Mouse (Mus musculus) liver, embryonic 15.5 days (tissue): ENCODE measurements around the gene Maml2. TPM values are rescaled to one million over a fixed set of nuclear protein-coding genes. Genes with fewer than 3 reads are reported as not detected.

Experiments
- ATAC-seq: fragments of 200-750 bp; cut with Nextera tagmentation; 2 replicates; pipeline ENCODE4 v1.8.0; 2017; ENCODE audit warnings: moderate number of reproducible peaks, mild to moderate bottlenecking, moderate library complexity; ENCODE audit not compliant: insufficient read depth
- H3K27ac ChIP-seq: fragments of 300-500 bp; sonication (generic); replicated peaks from 2 replicates; pipeline ENCODE4 v1.5.1; 2015; ENCODE audit warnings: mild to moderate bottlenecking, inconsistent platforms
- H3K27me3 ChIP-seq: fragments of 300-500 bp; sonication (generic); 2 replicates; pipeline ENCODE4 v1.6.1; 2015; ENCODE audit warnings: mild to moderate bottlenecking, inconsistent platforms
- H3K36me3 ChIP-seq: fragments of 300-500 bp; sonication (generic); replicated peaks from 2 replicates; pipeline ENCODE4 v1.6.1; 2015; ENCODE audit warnings: moderate library complexity, mild to moderate bottlenecking, inconsistent platforms
- H3K4me1 ChIP-seq: fragments of 300-500 bp; sonication (generic); replicated peaks from 2 replicates; pipeline ENCODE4 v1.6.1; 2015; ENCODE audit warnings: inconsistent platforms
- H3K4me2 ChIP-seq: fragments of 300-500 bp; sonication (generic); 2 replicates; pipeline ENCODE4 v1.6.1; 2015; ENCODE audit warnings: moderate library complexity, mild to moderate bottlenecking, inconsistent platforms
- H3K4me3 ChIP-seq: fragments of 300-500 bp; sonication (generic); replicated peaks from 2 replicates; pipeline ENCODE4 v1.5.1; 2015; ENCODE audit warnings: mild to moderate bottlenecking, inconsistent platforms
- H3K9ac ChIP-seq: fragments of 300-500 bp; sonication (generic); 2 replicates; pipeline ENCODE4 v1.6.1; 2015; ENCODE audit warnings: moderate library complexity, mild to moderate bottlenecking, inconsistent platforms
- H3K9me3 ChIP-seq: fragments of 300-500 bp; sonication (generic); replicated peaks from 2 replicates; pipeline ENCODE4 v1.6.1; 2016; ENCODE audit warnings: inconsistent platforms
- WGBS: fragments of 180-500 bp; shearing (Covaris S2); methylation state at CpG from one replicate; pipeline ENCODE4 v1.1.7; 2015; ENCODE audit warnings: mixed read lengths; ENCODE audit not compliant: insufficient replicate concordance; 5-methylcytosine and 5-hydroxymethylcytosine counted together
- polyA plus RNA-seq: library from polyadenylated mRNA; unstranded; fragments of >200 nt; fragmentation: Nextera tagmentation; extraction: Ambion mirVana; gene quantifications from 2 replicates; pipeline ENCODE4 v1.2.1, GENCODE M21; 2015

The Maml2 gene
- polyA plus RNA-seq, 1 experiment from 2014 or later: 0.84 TPM

DNA sequence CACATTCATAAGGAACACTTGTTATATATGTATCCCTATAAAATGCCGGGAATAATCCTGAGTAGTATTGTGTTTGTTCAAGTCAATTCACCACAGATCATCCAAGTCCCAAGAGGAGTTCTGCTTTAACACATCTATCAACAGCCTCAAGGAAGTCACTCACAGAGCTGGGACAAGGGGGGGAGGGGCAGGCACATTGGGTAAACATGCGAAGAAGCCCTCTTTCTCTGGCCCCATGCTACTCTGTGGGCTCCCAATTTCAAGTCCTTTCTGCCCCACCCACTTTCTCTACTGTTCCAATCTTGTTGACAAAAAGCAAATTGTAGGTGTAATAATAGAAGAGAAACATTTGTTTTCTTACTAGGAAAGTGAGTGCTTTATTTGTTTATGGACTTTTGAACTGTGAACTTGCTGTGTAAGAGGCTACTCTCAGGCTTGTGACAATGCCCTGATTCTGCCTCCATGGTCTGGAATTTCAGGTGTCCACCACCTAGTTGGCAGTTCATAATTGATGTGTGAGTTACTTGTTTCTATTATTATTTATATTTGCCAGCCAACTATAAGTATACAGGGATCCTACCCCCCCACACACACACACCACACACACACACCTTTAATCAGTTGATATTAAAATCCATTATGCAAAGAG, 131.8 kb downstream of the Maml2 start:
- Histone ChIP-seq H3K27ac (no peak overlapping the region), H3K4me3 (no peak overlapping the region), H3K36me3 (no peaks in the 10 kb centered on the region), H3K9me3 (no peaks in the 10 kb centered on the region), H3K4me1 (no peaks in the 10 kb centered on the region), H3K9ac (no peak overlapping the region), H3K27me3 (no peaks in the 10 kb centered on the region), H3K4me2 (no peak overlapping the region)
- WGBS: 43% methylated on average over 2 of the region's 2 CpGs
- no peak for ATAC-seq

DNA sequence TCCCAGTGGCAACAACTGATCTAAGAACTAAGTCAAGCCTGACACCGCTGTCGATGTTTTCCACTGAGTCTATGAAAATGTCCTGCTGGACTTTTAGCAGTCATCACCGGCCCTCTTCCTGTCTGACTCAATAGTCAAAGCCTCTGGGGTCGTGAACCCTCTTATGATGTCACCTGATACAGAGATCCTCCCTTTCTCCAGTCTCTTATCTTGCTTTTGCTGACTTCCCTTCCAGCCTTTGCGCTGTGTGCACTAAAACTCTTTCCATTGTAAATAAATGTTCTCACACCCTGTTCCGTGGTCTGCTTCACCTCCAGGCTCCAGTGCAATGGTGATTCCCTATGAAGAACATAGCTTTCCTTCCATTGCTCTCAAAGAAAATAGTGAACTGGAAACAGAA, 132.5 kb downstream of the Maml2 start:
- Histone ChIP-seq H3K4me2 (no peak overlapping the region), H3K36me3 (no peaks in the 10 kb centered on the region), H3K4me3 (no peak overlapping the region), H3K9ac (no peak overlapping the region), H3K27ac (no peak overlapping the region), H3K4me1 (no peaks in the 10 kb centered on the region), H3K27me3 (no peaks in the 10 kb centered on the region), H3K9me3 (no peaks in the 10 kb centered on the region)
- 15% methylated on average over 6 of the region's 6 CpGs for WGBS
- ATAC-seq: no peak

DNA sequence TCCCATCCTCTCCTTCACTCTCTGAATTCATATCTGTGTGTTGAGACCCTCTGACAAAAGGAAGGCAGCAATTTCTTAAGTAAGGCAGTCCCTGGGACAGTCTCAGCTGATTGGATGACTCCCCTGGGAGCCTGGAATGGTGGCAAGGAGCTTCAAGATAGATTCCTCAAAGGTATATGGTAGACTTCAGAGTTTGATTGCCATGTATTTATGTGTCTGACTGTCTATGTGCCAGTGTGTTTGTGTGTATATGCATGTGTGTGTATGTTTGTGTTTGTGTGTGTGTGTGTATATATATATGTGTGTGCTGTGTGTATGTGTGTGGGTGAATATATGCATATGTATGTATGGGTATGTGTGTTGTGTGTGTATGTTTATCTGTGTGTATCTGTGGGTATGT, 133.0 kb downstream of the Maml2 start:
- no peak overlapping the region for H3K4me2 ChIP-seq
- H3K4me3 ChIP-seq: no peak overlapping the region
- H3K27me3 ChIP-seq: no peaks in the 10 kb centered on the region
- H3K36me3 ChIP-seq: no peaks in the 10 kb centered on the region
- no peaks in the 10 kb centered on the region for H3K4me1 ChIP-seq
- no peaks in the 10 kb centered on the region for H3K9me3 ChIP-seq
- no peak for ATAC-seq
- H3K27ac ChIP-seq: no peak overlapping the region
- H3K9ac ChIP-seq: no peak overlapping the region

DNA sequence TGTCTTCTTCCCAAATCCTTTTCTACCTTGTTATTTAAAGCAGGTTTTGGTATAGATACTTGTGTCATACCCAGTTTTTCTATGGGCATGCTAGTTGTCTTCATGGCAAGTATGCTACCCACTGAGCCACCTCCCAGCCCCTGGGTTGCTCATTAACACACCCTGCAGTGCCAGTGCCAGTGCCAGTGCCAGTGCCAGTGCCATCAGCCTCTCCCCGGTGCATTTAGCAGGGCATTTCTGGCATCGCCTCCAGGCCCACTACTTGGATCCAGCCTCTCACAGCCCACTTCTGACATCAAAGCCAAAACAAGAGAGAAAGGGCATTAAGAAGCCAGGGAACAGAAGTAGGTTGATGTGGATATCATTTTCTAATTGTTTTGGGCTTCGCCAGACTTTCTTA, 133.9 kb downstream of the Maml2 start:
- no peaks in the 10 kb centered on the region for H3K36me3 ChIP-seq
- WGBS: 78% methylated on average over 3 of the region's 3 CpGs
- no peak overlapping the region for H3K9ac ChIP-seq
- ATAC-seq: no peak
- H3K4me2 ChIP-seq: no peak overlapping the region
- no peak overlapping the region for H3K4me3 ChIP-seq
- no peaks in the 10 kb centered on the region for H3K27me3 ChIP-seq
- H3K27ac ChIP-seq: no peak overlapping the region
- H3K4me1 ChIP-seq: no peaks in the 10 kb centered on the region
- H3K9me3 ChIP-seq: no peaks in the 10 kb centered on the region

DNA sequence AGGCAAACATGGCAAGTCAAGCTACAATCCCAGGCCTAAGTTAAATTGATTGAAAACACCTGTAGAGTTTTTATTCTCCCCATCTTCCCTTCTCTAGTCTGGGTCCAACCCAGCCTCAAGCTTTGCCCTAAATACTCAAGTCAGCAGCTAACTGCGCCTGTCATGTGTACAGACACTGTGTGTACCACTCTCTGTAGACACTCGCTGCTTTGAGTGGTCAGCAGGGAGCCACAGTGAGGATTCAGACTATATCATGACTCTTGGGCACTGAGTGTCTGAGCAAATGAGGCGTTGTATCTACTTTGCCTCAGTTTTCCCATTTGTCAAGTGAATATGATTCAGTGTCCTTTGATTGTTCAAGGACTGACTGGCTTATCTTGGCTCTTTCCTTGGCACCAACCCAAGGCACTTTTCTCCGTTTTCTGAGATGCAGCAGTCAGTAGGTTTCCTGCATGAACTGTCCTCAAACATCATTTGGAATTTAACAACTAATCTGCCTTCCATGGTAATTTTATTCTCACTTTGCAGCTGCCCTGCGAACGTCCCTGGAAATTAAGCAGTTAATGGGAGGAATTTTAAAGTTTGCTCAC, 135.8 kb downstream of the Maml2 start:
- Histone ChIP-seq H3K4me1 (no peaks in the 10 kb centered on the region), H3K27me3 (no peaks in the 10 kb centered on the region), H3K4me3 (no peak overlapping the region), H3K9me3 (no peaks in the 10 kb centered on the region), H3K9ac (no peak overlapping the region), H3K27ac (no peak overlapping the region), H3K4me2 (no peak overlapping the region), H3K36me3 (no peaks in the 10 kb centered on the region)
- WGBS: 66% methylated on average over 6 of the region's 6 CpGs
- ATAC-seq: no peak

DNA sequence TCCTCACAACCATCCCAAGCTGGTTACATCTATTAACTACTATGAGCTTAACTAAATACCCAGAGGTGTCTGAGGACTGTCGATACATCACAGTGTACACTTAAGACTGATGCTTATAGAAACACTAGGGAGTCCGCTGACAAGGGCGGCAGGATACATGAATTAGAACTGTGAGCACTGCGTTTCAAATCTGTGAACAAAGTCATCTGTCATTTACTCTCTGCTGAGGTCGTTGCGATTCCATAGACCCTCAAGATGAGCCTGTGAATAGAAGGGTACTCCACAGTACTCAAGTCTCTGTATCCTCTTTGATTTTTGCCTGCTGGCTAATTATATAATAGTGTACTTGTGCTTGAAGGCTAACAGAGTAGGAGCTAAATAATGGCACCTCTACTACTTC, 143.2 kb downstream of the Maml2 start:
- Histone ChIP-seq H3K4me3 (no peak overlapping the region), H3K36me3 (no peaks in the 10 kb centered on the region), H3K27me3 (no peaks in the 10 kb centered on the region), H3K4me2 (no peak overlapping the region), H3K4me1 (no peaks in the 10 kb centered on the region), H3K9ac (no peak overlapping the region), H3K27ac (no peak overlapping the region), H3K9me3 (no peaks in the 10 kb centered on the region)
- no peak for ATAC-seq
- WGBS: 76% methylated on average over 6 of the region's 6 CpGs

DNA sequence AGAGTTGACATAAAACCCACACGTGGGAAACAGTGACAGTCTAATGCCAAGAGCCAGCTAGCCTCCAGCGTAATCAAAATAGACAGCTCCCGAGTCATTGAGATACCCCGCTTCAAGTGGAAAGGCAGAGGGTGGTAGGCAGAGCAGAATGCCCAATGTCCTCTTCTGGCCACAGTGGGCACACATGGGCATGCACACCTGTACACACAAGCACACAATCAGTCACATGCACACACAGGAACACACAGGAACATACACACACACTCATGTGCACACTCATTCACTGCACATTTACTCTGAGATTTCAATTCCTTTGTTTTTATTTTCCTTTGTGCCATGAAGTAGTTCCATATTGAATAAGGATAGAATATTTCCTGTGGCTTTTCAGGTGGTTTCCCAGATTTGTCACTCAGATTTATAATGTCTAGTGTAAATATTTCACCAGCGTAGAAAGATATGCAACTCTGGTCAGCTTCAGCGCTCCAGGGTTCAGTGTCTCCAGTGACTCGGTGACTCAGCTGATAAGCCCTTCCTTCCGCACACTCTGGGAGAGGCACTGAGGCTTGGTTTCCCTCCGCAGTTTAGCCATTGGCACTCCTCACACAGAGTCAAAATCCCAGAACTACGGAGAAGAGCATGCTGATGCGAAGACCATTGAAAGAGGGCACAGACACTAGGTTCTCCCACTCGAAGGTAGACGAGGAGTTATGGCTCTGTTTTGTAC, 144.4 kb downstream of the Maml2 start:
- ATAC-seq: no peak
- Histone ChIP-seq H3K4me3 (no peak overlapping the region), H3K4me2 (no peak overlapping the region), H3K36me3 (no peaks in the 10 kb centered on the region), H3K9me3 (no peaks in the 10 kb centered on the region), H3K9ac (no peak overlapping the region), H3K4me1 (no peaks in the 10 kb centered on the region), H3K27ac (no peak overlapping the region), H3K27me3 (no peaks in the 10 kb centered on the region)
- WGBS: 23% methylated on average over 13 of the region's 13 CpGs

DNA sequence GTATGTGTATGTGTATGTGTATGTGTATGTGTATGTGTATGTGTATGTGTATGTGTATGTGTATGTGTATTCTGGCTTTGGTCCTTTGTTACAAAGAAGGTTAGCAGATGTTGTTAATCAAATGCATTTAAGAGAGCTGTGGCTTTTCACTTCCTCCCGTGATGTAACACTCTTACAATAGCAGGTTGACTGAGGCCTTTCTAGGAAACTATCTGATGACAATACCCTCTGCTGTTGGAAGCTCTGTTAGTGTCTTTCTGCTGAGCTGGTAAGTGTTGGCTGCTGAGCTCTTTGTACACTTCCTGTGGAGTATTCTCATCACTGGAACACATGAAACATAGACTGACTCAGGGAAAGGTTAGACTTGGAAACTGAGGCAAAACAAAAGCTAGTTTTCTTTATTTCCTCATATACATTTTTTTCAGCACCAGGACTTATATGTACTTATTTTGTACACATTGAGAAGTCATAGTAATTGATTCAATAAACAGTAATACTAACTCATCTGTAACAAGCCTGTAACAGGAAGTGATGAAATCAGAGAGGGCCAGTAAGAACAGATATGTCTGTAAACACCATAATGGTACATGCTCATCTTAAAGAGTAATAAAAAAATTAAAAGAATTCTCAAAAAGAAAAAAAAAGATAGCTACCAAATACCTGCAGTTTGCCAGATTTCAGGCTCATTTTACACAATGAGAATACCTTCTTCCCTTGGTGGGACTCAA, 145.9 kb downstream of the Maml2 start:
- no peaks in the 10 kb centered on the region for H3K9me3 ChIP-seq
- no peak overlapping the region for H3K4me3 ChIP-seq
- no peaks in the 10 kb centered on the region for H3K27me3 ChIP-seq
- no peak for ATAC-seq
- H3K4me2 ChIP-seq: no peak overlapping the region
- no peak overlapping the region for H3K27ac ChIP-seq
- no peaks in the 10 kb centered on the region for H3K36me3 ChIP-seq
- no peaks in the 10 kb centered on the region for H3K4me1 ChIP-seq
- WGBS: 0% methylated on average over 1 of the region's 1 CpGs
- H3K9ac ChIP-seq: no peak overlapping the region

DNA sequence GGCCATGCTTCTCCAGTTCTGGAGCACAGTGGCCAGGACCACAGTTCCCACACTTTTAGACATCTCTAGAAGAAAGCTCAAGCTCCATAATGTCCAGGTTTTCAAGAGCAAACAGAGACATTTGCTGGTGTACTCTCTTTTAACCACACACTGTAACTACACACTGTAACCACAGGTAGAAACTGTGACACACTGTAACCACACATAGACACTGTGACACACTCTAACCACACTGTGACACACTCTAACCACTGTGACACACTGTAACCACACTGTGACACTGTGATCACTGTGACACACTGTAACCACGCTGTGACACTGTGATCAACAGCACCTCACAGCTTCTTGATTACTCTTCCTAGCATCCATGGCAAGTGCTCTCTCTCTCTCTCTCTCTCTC, 148.5 kb downstream of the Maml2 start:
- WGBS: 39% methylated on average over 1 of the region's 1 CpGs
- H3K4me3 ChIP-seq: no peak overlapping the region
- H3K9me3 ChIP-seq: no peaks in the 10 kb centered on the region
- no peak overlapping the region for H3K27ac ChIP-seq
- no peaks in the 10 kb centered on the region for H3K36me3 ChIP-seq
- H3K9ac ChIP-seq: no peak overlapping the region
- no peaks in the 10 kb centered on the region for H3K27me3 ChIP-seq
- H3K4me2 ChIP-seq: no peak overlapping the region
- ATAC-seq: no peak
- H3K4me1 ChIP-seq: no peaks in the 10 kb centered on the region

DNA sequence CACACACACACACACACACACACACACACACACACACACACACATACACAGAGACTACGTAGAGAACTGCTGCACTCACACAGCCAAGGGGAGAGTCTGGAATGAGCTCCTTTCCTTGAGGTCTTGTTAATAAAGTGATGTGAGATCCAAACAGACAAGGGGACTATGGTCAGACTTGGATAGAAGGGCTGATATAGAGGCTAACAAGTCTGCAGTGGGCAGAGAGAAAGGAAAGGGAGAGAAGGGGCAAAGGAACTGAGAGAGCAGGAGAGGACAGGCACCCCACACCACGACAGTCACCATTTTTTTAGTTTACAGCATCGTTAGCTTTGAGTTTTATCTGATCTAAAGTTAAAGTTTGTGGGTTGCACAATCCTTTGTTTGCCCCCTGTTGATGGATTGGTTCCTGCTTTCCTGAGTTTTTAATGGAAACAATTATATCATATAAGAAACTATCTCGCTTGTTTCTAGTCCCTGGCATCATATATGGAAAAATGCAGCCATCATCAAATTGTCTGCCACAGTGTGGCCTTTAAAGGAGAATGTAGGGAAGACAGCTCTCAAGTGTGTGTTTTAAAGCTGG, 149.0 kb downstream of the Maml2 start, which contains the start of gene Gm17571:
TSS of gene Gm17571 (minus strand) at position 51 of the 583 bp plus-strand sequence.
- Histone ChIP-seq H3K27ac (no peak within 1 kb of the TSS), H3K4me1 (no peaks in the 10 kb centered on the region), H3K4me2 (no peak within 1 kb of the TSS), H3K9ac (no peak within 1 kb of the TSS), H3K9me3 (no peaks in the 10 kb centered on the region), H3K27me3 (no peaks in the 10 kb centered on the region), H3K4me3 (no peak within 1 kb of the TSS), H3K36me3 (no peaks in the 10 kb centered on the region)
- no peak for ATAC-seq
- WGBS: 39% methylated on average over 4 of the region's 4 CpGs

DNA sequence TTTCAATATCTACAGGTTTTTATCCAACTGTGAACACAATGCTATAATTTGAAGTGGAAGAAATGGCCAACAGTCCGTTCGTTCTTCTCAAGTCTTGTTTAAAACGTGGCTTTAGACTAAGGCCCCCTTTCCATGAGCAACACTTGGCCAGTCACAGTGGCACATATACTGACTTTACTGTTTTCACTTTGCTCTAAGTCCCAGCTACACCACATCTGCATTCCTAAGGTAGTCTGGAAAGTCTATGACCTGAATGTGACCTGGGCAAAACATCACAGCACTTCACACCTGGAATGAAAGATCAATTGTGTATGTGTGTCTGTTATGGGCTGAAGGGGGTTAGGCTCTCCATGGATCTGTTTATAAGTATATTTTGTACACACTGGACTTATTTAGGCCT, 151.0 kb downstream of the Maml2 start:
- Histone ChIP-seq H3K4me1 (no peaks in the 10 kb centered on the region), H3K9me3 (no peaks in the 10 kb centered on the region), H3K4me2 (no peak overlapping the region), H3K27ac (no peak overlapping the region), H3K36me3 (no peaks in the 10 kb centered on the region), H3K27me3 (no peaks in the 10 kb centered on the region), H3K4me3 (no peak overlapping the region), H3K9ac (no peak overlapping the region)
- no peak for ATAC-seq
- 74% methylated on average over 3 of the region's 3 CpGs for WGBS
